Mouse (Mus musculus): ENCODE measurements around the gene Nr4a1.

Nr4a1 gene

DNA sequence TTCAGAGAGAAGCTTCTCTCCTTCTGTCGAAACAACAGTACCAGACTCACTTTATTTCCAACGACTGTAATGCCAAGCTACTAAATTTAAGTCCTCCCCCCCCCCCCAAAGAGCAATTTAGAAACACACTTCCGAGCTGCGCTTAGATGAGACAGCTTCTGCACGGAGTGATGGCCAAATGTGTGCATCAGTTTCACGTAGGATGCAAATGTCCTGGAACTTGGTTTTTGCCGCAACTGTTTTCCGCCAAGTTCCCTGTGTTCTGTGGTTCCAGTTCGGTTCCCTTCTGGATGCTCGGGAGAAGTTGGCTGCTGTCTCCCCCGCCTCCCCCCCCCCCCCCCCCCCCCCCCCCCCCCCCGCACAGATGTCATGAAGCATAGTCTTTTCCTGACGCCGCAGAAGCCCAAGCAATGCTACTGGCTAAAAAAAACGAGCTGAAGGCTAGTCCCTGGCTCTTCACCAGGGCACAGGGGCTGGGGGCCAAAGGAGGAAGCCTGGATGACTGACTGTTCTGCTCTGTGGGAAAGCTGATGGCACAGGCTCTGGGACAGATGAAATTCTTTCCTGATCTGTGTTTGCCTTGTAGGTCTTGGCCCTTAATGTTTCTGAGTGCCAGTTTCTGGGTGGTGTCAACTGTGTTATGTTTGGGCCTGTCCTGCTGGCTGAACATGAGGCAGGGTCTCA lies 57.2 kb downstream of the Nr4a1 start:
- no peak for DNase-seq (ENCODE audit: extremely low read depth, low read depth, low spot score)

DNA sequence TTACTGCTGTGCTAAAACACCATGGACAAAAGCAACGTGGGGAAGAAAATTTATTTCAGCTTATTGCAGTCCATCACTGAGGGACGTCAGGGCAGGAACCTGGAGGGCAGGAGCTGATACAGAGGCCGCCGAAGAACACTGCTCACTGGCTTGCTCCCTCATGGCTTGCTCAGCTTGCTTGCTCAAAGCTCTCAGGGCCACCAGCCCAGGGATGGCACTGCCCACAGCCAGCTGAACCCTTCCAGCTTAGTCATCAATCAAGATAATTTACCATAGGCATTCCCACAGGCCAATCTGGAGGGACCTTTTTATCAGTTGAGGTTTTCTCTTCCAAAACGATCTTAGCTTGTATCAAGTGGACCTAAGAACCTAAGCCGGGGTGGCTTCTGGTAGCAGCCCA lies 57.9 kb downstream of the Nr4a1 start:
- no peak for DNase-seq (ENCODE audit: extremely low read depth, low read depth, low spot score)

DNA sequence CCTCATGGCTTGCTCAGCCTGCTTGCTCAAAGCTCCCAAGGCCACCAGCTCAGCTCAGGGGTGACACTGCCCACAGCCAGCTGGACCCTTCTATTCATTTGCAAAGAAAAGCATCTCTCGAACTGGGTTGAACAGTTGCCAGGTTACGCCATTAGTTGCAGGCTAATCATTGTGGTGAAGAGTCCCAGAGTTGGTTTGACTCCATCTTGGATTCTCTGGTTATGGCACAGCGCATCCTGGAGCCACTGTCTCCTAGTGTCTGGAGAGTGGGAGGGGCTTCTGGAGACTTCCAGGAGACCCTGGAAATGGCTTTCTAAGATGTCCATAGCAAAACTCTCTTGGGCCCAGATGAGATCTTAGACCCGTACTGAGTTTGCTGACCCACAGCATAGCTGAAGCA lies 61.3 kb downstream of the Nr4a1 start:
- no peak for DNase-seq (ENCODE audit: extremely low read depth, low read depth, low spot score)

DNA sequence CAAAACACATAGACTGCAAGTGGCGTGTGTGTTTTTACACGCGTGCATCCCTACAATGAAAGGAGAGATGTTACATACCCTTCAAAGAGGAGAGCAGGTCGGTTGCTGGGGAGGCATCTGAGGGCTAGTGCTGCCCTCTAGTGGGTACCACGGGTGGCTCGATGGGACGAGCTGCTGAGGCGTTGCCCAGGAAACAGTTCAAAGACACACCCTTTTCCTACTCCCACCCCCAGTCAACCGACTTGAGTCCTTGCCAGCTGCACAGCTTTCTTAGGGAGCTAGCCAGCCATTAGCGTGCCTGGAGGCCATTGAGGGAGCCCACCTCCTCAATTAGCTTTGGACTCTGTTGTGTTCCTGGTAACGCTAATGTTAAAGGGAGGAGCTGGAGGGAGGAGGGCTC lies 61.8 kb downstream of the Nr4a1 start:
- no peak for DNase-seq (ENCODE audit: extremely low read depth, low read depth, low spot score)

DNA sequence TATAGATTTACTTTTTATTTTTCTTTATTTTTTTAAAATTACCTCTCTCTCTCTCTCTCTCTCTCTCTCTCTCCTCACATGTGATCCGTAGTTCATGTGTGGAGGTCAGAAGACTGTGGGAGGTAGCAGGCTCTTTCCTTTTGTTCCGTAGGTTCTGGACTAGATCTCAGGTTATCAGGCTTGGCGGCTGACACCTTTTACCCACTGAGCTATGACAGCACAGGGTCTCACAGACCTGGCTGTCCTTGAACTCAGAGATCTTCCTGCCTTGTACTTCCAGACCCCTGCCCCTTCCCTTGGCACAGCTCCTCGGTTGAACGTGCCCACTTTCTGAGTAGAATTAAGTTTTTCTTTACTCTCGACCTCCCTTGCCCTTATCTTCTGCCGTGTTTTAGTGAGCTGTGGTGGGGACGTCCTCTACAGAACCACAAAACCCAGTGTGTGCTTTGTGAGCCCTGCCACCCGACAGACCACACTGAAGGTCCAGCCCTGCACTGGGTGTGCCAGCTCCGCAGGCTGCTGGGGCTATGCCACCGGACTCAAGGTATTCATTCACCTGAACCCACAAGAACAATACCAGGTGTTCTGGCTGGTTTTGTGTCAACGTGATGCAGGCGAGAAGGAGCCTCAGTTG lies 62.3 kb downstream of the Nr4a1 start:
- DNase-seq (ENCODE audit: extremely low read depth, low read depth, low spot score) = no peak

DNA sequence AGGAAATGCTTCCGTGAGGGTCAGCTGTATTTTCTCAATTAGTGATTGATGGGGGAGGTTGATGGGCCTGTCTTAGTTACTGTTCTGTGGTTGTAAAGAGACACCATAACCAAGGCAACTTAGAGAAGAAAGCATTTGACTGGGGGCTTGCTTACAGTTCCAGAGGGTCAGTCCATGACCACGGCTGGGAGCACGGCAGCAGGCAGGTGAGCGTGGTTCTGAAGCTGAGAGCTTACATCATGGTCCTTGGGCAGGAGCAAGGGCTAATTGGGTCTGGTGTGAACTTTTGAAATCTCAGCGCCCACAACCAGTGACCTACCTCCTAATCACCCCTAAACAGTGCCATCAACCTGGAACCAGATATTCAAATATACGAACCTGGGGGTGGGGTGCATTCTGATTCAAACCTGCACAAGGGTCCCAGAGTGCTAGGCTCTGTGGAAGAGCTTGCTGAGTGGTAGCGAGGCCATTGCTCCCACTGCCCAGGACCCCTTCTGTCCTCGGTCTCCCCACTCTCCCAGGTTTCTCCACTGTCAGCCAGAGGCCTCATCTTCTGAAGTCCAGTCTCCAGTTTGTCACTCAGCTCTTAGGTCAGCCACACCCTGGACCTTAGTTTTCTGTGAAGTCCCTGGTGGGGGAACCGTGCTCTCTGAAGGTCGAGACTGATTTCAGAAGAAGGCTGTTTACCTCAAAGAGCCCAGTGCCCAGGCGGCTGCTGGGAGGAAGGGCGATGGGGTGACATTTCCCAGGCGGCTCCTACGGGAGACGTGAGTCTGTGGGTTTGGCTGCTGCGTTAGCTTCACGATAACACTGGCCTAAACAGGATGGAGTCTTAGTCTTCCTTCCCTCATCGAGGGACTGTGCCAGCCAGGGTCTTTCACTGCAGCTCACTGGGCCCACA lies 63.1 kb downstream of the Nr4a1 start:
- no peak for DNase-seq (ENCODE audit: extremely low read depth, low read depth, low spot score)

DNA sequence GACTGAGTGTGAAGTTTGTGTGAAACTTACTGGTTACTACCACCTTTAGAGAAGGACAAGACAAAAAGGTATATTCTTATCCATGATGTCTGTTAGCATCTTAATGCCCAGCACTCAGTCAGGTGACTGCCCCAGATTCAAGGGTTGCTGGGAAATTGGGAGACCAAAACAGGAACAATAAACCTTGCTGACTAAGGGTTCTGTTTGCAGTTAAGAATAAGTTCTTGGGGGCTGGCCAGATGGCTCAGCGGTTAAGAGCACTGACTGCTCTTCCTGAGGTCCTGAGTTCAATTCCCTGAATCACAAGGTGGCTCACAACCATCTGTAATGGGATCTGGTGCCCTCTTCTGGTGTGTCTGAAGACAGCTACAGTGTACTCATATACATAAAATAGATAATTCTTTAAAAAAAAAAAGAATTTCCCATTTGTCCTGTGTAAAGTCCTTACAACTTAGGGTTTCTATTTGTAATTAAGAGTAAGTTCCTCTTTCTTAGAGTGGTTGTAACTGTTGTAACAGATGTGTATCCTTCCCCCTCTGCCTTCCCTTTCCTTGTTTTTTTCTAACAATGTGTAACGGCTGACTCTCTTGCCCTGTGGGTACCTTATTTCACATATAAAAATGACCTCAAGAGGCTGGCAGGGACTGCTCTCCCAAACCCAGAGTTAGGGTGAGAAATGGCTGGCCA lies 63.9 kb downstream of the Nr4a1 start:
- DNase-seq (ENCODE audit: extremely low read depth, low read depth, low spot score) = no peak

DNA sequence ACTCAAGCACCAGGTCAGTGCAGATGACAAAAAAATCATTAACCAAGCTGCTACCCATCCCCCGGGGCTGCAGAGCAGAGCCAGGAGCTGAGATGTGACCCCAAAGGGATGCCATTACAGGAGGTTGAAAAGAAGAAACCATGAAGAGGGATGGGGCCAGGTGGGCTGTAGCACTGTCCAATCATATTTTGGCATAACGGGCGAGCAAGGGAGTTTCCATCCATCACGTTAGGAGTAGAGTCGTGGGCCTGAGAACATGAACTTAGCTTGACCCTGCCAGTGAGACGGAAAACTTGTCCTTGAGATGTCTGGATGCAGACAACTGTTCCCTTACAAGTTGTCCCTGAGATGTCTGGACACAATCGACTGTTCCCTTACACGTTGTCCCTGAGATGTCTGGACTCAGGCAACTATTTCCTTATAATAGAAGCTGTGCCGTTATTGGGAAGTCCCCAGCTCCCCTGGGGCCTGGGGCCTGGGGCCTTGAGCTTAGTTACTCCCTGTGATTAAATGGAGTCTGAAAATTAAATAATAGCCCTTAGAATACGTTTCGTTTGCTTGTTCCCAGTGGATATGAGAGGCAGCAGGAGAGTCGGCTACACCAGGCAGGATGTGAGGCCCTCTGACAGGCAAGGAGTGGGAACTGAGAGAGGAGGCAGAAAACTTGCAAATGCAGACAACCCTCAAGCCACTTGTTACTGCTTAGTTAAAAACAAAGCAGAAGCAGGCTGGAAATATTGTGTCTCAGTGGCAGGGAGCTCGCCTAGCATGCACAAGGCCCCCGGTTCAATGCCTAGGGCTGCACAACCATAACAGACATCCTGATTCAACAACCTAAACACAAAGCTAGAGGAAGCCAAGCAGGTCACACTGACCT lies 65.1 kb downstream of the Nr4a1 start:
- DNase-seq (ENCODE audit: extremely low read depth, low read depth, low spot score) = no peak

DNA sequence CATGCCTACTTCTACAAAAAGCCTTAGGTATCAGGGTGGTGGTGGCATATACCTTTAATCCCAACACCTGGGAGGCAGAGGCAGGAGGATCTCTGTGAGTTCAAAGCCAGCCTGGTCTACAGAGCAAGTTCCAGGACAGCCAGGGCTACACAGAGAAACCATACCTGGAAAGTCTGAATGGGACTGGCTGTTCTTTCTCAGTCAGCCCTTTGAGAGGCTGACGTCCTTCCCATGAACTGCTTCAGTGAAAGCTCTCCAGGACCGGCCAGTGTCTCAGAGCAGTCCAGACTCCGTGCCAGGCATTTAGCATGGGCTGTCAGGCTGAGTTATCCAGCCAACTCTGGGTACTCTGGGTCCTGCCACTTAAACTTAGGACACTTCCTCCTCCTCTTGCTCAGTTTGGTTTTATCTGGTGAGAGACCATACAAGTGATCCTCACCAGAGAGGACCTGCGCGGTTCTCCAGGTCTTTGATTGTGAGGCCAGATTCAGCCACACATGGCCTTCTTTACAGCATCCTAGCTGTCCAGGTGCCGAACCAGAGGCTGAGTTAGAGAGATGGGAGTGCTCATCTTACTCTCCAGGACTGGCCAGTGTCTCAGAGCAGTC lies 66.0 kb downstream of the Nr4a1 start:
- no peak for DNase-seq (ENCODE audit: extremely low read depth, low read depth, low spot score)

DNA sequence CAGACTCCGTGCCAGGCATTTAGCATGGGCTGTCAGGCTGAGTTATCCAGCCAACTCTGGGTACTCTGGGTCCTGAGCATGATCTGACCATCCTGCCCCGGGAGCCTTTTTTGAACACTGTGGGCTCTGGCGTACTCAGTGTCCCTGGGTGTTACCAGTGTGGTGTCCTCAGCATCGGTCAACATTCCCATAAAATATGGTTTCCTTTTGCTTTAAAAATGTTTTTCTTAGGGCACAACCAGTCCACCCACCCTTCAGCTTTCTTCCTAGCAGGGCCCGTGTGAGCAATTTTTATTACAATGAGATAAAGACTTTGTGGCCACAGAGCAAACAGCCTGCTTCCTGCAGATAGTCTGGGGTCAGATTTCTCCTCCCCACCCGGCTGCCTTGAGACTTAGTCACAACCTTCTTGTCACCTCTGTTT lies 66.6 kb downstream of the Nr4a1 start:
- DNase-seq (ENCODE audit: extremely low read depth, low read depth, low spot score) = no peak

DNA sequence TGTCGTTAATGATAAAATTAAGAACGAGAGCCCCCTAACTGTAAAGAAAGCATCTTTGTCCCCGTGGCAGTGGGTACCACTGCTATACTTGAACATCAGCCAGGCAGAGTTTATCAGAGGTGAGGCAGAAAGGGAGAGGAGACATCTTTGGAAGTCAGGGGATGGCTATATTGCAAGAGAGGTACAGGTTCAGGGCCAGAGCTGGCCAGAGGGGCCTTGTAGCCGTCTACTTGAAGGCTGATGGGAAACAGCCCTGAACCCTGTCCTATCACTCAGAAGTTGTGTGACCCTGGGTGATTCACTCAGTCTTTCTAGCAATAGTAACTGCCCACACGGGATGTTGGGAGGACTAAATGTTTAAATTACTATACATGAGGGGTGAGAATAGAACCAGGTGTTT lies 67.1 kb downstream of the Nr4a1 start:
- DNase-seq (ENCODE audit: extremely low read depth, low read depth, low spot score) = no peak

DNA sequence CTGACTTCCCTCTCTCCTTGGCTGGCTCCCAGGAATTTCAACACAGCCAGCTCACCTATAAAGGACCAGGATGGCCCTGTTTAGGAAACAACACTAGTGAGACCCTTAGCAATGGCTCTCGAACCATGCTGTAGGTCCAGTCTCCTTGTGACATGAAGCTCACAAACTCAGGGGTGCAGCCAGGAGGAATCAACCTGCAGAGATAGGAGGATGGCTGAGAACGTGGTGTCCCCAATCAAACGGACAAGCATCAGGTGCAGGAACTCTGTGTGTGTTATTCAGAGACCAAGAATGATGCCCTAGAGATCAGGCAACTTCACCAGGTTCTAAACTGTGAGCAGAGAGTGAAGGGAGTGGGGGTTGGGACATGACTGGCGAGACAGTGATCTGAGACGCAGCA lies 68.0 kb downstream of the Nr4a1 start:
- DNase-seq (ENCODE audit: extremely low read depth, low read depth, low spot score) = no peak

DNA sequence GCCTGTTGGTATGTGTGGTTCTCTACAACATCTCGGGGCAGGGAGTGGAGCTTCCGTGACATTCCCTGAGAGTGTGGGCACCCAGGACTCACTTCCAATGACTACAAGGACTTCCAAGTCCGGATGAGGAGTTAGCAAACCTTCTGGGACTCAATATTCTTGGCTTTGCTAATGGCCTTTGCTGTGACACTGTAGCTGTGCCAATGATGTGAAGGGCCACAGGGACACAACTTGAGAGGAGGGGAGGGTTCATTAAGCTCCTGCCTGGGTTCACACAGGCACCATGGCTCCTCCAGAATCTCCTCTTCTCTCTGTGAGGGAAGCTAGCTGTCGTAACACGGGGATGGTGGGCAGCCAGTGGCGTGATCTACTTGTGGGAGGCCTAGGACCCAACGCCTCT lies 68.6 kb downstream of the Nr4a1 start:
- DNase-seq (ENCODE audit: extremely low read depth, low read depth, low spot score) = no peak

DNA sequence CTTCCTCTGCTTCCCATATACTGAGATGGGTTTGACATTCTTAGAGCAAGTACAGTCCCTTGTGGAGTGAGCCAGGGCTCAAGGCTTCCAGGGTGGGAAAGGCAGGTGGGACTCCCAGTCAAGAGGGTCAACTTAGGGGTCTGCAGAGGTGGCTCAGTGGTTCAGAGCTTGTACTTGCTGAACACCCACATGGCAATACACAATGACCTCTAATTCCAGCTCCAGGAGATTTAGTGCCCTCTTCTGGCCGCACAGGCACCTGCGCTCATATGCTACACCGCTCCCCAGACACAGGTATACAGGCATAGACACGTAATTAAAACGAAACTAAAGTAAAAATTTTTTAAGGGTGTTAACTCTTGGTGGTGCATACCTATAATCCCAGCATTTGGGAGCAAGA lies 69.4 kb downstream of the Nr4a1 start:
- no peak for DNase-seq (ENCODE audit: extremely low read depth, low read depth, low spot score)
